Mouse (Mus musculus) gastrocnemius, postnatal 10 days (tissue): ENCODE results near the gene Dnmbp. TPM values are rescaled to one million over a fixed set of nuclear protein-coding genes. Genes with fewer than 3 reads are reported as not detected.
A peak's percentile ranks its signal among the peaks of the same experiment; 100 is the strongest.

Experiments
- DNase-seq: peaks from one replicate; pipeline ENCODE4 v3.0.0; 2021; ENCODE audit warnings: mixed read lengths
- total RNA-seq, 2 experiments: library from RNA; stranded (reverse); gene quantifications; 2 replicates each; pipeline ENCODE4 v1.2.3; 2021

Dnmbp gene
- total RNA-seq, 2 experiments from 2014 or later = 12.8 to 16.3 TPM

DNA sequence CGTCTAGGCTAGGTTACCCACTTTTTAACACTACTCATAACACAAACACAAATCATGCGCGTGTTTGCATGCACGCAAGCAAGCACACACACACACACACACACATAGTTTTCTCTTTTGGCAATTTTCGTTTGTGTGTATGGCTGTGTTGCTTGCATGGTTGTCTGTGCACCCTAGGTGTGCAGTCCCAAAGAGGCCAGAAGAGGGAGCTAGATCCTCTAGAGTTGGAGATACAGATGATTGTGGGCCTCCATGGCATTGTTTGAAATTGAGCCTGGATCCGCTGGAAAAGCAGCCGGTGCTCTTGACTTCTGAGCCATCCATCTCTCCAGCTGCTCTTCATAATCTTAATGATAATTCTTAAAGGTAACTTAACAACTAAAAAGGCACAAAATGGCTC, 33.5 kb downstream of the Dnmbp start:
- no peak for DNase-seq

DNA sequence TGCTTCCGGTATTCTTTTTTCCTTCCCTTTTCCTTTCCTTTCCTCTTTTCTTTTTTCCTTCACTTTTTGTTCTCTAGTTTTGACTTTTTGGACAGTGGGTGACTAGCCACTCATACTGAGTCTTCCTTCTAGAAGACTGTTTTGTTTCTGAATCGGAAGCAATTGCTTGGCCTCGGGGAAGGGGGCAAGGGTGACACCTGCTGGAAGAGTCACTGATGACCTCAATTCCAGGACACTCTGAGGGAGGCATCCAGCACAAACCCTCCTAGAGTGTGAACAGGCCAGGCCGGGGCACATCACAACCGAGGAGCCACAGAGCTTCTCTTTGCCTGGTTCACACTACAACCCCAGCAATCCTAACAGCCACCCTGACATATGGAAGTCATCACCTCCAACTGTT, 34.0 kb downstream of the Dnmbp start:
- peak; percentile 49 for DNase-seq

- DNase-seq = no peak
These were observed 34.9 kb downstream of the Dnmbp start for GRCm38 (mm10) chr19:43905136-43905535.

GRCm38 (mm10) chr19:43904327-43904726, 35.7 kb downstream of the Dnmbp start:
- no peak for DNase-seq

- DNase-seq = no peak
These were observed 37.1 kb downstream of the Dnmbp start for GRCm38 (mm10) chr19:43902887-43903286.

DNA sequence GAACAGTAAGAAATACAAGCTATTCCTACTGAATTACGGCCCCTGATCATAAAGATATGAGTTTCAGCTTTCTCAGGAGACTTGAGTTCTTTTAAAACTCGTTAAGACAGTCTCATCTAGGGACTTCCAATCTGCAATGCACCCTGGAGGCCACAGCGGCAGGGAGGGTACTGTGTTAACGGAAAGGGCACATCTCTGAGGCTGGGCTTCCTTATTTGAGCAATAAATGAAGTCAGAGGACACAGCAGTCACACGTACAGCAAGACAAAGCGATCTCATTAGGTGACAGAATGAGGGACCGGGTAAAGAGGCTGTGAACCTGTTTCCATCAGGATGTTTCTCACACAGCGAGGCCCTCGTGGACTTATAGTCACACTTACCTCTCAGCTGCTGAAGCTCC, 39.3 kb downstream of the Dnmbp start:
- no peak for DNase-seq

DNA sequence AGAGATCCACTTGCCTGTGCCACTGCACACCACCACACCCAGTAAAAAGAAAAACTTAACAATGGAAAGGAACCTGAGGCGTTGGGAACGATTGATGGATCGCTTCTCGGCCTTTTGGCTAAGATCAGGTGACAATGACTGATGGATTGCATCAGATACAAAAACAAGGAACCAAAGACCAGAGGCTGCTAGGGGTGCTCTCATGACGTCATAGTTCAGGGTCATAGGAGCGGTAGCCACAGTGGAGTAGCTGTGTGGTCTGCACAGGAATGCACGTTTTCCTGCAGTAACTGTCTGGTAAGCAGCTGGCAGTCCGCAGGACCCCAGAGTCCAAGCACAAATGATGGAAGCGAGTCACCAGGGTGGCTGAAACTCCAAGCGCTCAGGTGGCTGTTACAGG, 41.4 kb downstream of the Dnmbp start:
- no peak for DNase-seq

GRCm38 (mm10) chr19:43896441-43896840, 43.5 kb downstream of the Dnmbp start:
- DNase-seq = no peak

DNA sequence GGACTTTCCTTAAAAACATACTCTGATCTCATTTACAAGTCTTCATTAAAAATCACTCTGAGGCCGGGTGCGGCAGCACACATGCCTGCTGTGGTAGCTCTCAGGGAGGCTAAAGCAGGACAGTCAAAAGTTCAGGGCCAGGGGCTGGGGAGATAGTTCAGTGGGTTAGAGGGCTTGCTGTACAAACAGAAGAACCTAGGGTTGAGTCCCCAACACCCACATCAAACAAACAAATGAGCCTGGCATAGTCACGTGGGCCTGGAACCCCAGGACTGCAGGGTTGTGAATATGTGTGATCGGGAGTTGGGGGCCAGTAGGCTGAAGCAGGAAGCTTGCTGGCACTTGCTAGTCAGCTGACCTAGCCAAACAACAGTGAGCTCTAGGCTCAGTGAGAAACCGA, 44.0 kb downstream of the Dnmbp start:
- no peak for DNase-seq

GRCm38 (mm10) chr19:43894821-43895220, 45.2 kb downstream of the Dnmbp start:
- DNase-seq = no peak

DNA sequence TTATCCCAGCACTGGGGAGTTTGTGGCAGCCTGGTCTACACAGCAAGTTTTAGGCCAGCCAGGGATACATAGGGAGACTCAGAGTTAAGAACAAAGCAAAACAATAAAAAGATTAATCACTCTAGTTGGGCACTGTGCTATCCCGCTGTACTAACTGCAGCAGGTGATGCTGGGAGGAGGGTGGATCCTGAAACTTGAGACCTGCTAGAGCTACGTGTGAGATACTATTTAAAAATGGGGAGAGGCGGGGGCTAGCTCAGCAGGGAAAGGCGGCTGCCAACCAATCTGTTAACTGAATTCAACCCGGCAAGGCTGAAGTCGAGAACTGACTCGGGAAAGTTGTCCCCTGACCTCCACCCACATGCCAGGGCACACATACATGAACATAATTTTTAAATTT, 45.9 kb downstream of the Dnmbp start:
- no peak for DNase-seq

GRCm38 (mm10) chr19:43890487-43890886, 49.5 kb downstream of the Dnmbp start:
- DNase-seq = no peak

- DNase-seq = no peak
These were observed 52.3 kb downstream of the Dnmbp start for GRCm38 (mm10) chr19:43887725-43888124.

GRCm38 (mm10) chr19:43887242-43887641, 52.7 kb downstream of the Dnmbp start:
- no peak for DNase-seq

DNA sequence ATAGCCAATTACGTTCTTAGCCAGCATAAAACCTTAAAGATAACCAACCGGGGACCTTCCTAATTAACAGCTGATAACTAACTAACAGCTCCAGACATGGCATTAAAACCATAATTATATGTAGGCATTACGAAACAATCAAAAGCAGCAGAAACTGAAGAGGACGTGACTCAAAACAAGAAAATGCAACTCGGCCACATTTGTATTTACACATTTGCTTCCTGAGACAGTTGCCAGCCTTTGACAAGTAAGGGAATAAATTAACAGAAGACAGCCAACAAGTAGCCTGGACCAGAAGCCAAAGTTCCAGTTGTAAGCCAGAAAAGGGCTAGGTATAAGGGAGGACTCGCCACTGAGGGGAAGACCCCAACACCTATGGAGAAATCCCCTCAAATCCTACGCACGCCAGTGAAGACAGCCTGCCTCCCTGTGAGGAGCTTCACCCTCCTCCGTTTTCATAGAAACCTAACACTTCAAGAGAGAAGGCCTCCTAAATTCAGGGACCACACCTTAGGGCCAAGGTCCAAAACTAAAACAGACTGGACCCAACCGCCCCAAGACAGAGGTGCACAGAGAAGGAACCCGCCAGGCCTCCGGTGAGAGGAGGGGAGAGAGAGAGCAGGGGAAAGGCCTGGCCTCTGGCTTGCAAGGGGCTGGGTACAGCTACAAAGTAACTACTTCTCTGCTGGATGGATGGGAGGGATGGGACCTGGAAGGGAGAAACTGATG, 53.5 kb downstream of the Dnmbp start:
- DNase-seq = no peak

GRCm38 (mm10) chr19:43884668-43885498, 55.1 kb downstream of the Dnmbp start:
- DNase-seq = no peak

- no peak for DNase-seq
These were observed 57.0 kb downstream of the Dnmbp start for GRCm38 (mm10) chr19:43882895-43883573.

DNA sequence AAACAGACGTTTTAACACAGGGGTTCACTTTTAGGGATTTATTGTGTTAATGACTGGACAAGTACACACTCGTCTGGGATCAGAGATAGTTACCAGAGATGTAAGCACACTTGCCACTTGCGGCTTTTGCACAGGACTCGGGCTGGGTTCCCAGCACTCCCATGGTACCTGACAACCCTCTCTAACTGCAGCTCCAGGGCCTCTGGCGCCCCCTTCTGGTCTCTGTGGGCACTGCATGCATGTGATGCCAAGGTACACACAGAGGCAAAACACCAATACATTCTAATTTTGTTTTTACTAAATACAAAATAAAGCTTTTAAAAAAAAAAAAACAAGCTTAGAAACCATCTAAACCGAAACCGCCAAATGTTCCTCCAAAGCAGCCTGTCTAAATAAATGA, 58.4 kb downstream of the Dnmbp start:
- DNase-seq = no peak

GRCm38 (mm10) chr19:43880420-43880819, 59.6 kb downstream of the Dnmbp start:
- DNase-seq = no peak

DNA sequence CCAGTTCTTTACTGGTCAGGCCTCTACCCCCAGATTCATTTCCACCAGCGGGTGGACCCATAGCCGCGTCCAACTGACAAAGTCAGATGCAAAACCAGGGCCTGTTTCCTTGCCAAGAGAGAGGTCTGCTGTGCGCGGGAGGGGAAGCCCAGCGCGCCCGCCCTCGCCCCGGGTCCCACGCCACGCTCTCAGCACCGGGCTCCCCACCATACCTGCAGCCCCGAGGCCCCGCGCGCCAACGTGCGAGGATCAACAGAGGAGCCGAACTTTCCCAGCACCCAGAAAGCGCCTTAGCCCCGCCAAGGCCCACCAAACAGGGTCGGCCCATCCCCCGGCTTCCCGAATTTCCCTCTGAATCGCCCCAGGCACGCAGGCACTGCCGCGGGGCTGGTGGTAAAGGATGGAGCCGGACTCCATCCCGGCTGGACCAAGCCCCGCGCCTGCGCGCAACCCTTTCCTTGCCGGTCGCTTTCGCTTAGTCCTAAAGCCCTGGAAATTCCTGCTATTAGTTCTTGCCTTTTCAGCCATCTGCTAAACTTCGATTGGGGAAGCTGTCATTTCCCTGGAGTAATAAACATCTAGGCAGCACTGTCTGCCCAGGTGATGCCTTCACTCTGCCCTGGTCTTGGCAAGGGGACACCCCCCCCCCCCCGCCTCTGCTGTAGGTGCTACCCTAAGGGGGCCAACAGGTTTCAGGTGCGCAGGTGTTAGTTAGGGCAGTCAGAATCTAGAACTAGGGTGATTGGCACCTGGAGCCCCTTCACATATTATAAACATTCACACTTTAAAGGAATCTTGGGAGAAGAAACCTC, 60.4 kb downstream of the Dnmbp start:
- DNase-seq = peak; percentile 82

GRCm38 (mm10) chr19:43878111-43879092, 61.6 kb downstream of the Dnmbp start:
- no peak for DNase-seq
